Mouse (Mus musculus): Measurements from ENCODE around the gene Tap1. TPM values are rescaled to one million over a fixed set of nuclear protein-coding genes. Genes with fewer than 3 reads are reported as not detected.

The Tap1 gene
- total RNA-seq, 2 experiments from 2014 or later: 2.8 to 3.2 TPM

DNA sequence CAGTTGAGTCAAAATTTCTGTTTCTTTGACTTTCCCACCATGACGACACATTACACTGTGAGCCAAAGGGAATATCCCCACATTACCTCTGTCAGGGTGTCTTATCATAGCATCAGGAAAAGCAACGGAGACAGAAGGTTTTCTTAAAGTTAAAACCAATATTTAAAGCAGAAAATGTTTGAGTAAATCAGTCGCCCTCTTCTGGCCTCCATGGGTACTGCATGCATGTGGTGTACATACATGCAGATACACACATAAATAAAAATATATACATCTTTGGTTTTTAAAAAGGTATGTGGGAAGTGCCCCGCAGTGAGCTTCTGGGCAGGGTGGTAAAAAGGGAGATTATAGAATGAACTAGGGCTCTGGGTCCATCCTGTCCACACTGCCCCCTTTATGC is 10.2 kb upstream of the Tap1 start:
- no peak for DNase-seq (ENCODE audit: low spot score in 2 of 2)

DNA sequence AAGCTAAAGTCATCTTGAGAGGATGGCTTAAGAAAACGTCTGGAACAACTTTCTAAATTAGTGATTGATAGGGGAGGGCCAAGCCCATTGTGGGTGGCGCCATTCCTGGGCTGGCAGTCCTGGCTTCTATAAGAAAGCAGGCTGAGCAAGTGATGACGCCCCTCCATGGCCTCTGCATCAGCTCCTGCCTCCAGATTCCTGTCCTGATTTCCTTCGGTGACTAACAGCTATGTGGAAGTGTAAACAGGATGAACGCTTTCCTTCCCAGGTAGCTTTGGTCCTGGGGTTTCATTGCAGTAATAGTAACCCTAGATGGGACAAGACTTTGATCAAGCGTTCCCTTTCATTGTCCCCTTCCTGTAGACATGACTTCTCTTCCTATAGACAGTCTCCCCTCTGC is 8.3 kb upstream of the Tap1 start:
- no peak for DNase-seq (ENCODE audit: low spot score in 2 of 2)

DNA sequence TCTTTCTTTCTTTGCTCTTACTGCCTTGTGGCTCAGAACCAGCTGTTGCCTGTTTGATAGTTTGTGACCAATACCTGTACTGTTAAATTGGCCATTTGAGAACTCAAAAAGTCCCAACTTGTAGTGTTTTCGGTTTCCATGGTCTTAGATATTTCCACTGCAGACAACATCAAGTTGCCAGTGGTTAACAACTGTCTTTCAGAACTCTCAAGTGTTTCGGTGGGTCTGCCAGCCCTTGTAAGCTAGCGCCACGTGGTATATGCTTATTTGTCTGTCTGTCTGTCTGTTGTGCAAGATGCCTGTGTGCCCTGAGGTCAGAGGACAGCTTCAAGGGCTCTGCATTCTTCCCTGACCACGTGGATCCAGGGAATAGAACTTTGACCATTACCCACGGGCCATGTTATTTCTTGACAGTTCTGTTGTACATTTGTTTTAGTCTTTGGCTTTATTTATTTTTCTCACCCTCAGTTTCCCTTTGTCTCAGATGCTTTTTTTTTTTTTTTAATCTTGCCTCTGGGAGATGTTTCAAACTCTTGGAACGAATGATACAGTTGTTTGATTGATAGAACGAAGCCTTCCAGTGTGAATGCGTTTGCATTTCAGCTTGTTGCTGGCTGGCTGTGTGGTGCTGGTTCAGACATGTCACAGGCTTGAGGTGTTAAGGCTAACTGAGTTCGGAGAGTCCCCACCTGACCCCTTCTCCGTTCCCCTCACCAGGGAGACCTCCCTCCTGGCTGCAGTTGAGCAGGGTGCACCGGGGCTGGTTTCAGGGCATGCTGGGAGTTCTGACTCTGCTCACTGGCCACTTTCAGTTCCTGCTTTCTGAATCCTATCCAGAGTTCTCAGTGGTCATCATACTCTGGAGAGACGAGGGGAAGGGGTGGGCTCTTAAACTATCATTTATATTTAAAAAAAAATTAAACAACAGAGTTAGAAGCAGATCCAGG is 7.2 kb upstream of the Tap1 start:
- no peak for DNase-seq (ENCODE audit: low spot score in 2 of 2)

DNA sequence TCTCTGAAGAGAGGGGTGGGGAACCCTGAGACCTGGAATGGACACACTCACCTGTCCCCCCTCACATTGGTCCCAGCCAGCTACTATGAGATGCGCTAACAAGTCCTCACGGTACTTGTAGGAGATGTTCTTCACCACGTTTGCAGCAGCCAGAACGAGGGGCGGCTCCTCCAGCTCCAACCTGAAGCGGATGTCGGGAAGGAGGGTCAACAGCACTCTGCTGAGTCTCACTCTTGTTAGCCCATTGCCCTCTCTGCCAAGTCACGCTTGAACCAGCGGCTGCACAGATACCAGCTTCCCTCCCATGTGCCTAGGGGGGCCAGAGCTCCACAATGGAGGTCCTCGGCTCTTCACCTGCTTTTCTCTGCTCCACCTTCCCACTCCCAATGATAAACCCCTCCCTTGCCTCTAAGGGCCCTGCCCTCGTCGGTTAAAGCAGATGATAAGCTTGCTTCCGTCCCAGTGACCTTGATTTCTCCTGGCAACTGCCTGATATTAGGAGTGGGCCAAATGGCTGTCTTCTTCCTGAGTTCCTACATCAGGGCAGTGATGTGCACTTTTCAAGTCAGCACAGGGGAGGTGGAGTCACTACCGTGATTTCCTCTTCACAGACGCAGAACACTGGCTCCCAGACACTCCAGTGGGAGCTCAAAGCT is 3.7 kb upstream of the Tap1 start:
- DNase-seq (ENCODE audit: low spot score in 2 of 2): no peak

DNA sequence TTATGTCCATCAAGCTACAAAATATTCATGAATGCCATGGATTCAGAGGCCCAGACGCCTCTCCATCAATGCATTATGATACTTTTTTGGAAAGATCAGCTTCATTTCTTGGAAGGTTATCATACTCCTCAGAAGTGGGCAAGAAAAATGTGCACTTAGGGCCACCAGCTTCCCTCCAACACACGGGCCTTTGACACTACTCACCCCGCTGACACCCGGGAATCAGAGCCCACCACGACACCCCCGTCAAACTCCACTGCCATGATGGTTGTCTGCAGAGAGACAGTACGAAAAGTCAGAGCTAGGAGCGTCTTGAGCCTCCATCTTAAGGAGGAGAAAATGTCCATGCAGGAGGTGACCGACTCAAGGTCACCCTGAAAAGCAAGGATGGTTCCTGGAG is 1.8 kb upstream of the Tap1 start:
- DNase-seq (ENCODE audit: low spot score in 2 of 2): no peak

DNA sequence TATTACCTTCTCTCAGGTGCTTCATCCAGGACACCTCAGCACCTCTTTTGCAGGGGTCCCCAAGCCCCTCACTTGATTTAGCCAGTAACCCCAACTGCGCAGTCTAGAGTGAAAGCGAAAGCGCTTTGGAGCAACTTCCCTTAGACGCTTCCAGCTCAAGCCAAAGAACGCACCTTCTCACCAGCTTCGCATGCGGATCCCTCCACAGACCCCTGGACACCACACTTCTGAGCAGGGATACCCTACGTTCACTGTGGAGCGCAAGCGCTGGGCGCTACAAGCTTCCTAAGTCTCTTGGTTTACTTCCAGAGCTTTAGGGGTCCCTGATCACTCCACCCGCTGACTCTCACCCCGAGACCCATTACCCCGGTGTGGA is 480 bp upstream of the Tap1 start:
- no peak for DNase-seq (ENCODE audit: low spot score in 2 of 2)

DNA sequence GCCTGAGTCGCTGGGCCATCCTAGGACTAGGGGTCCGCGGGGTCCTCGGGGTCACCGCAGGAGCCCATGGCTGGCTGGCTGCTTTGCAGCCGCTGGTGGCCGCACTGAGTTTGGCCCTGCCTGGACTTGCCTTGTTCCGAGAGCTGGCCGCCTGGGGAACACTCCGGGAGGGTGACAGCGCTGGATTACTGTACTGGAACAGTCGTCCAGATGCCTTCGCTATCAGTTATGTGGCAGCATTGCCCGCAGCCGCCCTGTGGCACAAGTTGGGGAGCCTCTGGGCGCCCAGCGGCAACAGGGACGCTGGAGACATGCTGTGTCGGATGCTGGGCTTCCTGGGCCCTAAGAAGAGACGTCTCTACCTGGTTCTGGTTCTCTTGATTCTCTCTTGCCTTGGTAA is 657 bp downstream of the Tap1 start:
- no peak for DNase-seq (ENCODE audit: low spot score in 2 of 2)

DNA sequence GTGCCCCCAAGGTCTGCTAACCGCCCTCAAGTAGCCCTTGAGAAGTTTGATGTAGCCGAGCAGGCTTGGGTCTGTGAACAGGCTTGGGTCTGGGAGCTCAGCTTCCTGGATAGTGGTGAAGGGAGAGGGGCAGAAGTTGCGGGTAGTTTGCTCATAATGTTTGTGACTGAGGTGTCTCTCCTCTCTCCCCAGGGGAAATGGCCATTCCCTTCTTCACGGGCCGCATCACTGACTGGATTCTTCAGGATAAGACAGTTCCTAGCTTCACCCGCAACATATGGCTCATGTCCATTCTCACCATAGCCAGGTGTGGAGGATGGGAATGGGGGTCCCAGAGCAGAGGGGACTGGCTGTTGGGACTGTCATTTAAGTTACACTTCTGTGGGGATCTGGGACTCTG is 1.6 kb downstream of the Tap1 start:
- DNase-seq (ENCODE audit: low spot score in 2 of 2): no peak

DNA sequence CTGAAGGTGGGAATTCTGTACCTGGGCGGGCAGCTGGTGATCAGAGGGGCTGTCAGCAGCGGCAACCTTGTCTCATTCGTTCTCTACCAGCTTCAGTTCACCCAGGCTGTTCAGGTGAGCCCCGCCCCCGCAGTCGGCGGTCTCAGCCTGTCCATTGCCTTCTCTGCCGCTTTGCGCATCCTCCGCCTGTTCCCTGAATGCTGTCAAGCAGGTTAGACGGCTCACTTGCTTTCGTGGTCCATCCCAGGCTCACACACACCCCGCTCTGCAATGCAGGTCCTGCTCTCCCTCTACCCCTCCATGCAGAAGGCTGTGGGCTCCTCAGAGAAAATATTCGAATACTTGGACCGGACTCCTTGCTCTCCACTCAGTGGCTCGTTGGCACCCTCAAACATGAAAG is 5.5 kb downstream of the Tap1 start:
- no peak for DNase-seq (ENCODE audit: low spot score in 2 of 2)

DNA sequence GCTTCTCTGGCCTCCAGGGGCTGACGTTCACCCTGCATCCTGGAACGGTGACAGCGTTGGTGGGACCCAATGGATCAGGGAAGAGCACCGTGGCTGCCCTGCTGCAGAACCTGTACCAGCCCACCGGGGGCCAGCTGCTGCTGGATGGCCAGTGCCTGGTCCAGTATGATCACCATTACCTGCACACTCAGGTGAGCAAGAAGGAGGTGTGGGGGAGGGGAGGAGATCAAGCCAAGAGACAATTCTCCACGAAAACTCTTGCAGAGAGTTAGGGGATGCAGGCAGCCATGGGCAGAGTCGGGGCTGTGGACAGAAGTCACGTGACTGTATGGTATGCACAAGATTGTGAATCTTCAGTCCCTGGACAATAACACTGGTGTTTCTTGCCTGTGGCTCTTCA is 6.1 kb downstream of the Tap1 start:
- no peak for DNase-seq (ENCODE audit: low spot score in 2 of 2)

DNA sequence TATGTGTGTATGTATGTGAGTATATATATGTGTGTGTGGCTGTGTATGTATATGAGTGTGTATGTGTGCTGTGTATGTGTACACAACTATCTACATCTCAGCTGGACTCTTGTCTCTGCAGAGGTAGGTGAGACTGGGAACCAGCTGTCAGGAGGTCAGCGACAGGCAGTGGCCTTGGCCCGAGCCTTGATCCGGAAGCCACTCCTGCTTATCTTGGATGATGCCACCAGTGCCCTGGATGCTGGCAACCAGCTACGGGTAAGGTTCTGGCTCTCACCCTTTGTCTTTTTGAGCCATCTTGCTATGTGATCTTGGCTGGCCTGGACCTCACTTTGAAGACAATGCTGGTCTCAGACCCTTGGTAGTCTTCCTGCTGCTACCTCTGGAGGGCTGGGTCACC is 7.4 kb downstream of the Tap1 start:
- DNase-seq (ENCODE audit: low spot score in 2 of 2): no peak

DNA sequence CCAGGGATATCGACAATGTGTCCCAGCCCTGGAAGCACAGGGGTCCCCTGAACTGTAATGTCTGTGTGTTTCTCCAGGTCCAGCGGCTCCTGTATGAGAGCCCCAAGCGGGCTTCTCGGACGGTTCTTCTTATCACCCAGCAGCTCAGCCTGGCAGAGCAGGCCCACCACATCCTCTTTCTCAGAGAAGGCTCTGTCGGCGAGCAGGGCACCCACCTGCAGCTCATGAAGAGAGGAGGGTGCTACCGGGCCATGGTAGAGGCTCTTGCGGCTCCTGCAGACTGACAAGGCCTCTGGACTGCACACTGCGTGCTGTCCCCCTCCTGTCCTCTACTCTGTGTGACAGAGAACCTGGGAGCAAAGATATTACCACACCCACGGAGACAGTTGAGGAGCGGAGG is 9.1 kb downstream of the Tap1 start:
- no peak for DNase-seq (ENCODE audit: low spot score in 2 of 2)

DNA sequence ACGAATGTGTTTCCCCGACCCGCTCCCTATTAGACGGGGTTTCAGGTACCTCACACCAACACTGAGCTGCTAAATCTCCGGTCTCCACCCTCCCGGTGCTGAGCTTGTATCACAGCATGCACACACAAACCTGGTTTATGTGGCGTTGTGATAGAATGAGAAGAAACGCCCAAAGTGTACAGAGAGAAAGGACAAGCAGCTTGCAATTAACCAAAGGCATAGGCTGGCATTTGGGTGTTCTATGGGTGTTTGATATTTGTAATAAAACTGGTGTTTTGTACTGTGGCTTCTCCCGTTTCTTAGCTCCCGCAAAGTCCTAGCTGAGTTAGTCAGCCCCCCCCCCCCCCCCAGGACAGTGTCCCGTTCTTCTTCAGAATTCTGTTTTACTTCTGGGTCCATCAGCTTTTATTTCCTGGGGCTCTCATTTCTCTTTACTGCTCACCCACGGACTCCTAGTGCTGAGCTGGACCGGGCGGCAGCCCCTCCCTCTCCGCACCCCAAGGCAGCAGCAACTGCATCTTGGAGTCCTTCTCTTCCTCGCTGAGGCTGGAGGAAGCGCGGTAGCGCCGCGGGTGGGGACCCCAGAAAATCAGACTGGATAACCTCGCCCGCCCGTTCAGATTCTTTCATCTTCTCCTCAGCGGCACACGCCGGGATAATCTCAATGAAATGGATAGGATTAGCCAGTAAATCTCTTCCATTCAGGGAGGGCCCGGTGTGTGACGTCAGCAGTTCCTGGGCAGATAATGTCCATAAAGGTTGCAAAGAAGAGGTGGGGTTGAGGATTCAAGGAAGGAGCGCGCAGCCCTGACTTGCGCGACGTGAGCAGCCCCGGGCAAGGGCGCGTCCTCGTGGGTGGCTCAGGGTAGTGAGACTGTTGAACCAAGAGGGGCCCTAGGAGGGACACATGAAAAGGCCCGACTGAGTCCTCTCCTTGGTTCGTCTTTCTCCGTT is 9.9 kb downstream of the Tap1 start, which contains the start of gene Psmb8:
Gene Psmb8 (plus strand): TSS at position 781 of the 954 bp plus-strand sequence.
- DNase-seq (ENCODE audit: low spot score in 2 of 2): peak; percentile 82 to 89

DNA sequence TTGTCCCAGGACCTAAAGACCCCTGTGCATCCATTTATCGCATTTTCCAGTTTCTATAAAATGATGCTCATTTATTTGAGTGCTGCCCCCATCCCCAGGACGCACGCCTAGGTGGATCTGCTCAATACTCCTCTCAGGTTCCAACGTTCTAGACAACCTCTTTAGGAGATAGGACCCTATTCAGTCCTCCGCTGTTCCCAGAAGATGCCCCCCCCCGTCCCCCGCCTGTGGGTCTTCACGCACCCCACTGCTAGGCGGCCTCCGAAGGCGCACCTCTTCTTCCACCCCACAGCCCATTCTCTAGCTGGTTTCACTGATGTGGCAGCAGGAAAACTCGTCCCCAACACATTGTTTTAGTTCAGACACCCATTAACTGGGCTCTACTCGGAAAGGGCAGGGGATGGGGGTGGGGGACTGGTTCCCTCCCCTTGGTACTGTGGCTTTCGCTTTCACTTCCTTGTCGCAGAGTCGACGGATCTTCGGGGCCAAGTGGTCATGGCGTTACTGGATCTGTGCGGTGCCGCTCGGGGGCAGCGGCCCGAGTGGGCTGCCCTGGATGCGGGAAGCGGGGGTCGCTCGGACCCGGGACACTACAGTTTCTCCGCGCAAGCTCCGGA is 10.7 kb downstream of the Tap1 start:
- DNase-seq (ENCODE audit: low spot score in 2 of 2): peak in 1 of 2 experiments; percentile 27

DNA sequence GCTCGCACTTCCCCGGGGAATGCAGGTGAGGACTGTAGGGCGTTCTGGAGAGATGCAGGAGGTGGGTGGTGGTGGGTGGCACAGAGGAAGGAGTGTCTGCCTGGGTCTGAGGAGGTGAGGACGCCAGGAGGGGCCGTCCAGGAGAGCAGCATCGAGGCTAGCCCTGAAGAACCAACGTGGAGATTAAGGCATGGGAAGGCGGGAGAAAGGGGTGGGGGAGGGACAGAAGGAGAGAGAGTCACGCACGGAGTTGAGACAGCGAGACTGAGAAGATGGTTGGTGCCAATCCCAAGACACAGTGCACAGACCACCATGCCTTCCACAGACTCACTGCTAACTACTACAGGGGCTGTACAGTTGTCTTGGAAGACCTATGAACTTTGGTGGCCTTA is 11.2 kb downstream of the Tap1 start:
- no peak for DNase-seq (ENCODE audit: low spot score in 2 of 2)

DNA sequence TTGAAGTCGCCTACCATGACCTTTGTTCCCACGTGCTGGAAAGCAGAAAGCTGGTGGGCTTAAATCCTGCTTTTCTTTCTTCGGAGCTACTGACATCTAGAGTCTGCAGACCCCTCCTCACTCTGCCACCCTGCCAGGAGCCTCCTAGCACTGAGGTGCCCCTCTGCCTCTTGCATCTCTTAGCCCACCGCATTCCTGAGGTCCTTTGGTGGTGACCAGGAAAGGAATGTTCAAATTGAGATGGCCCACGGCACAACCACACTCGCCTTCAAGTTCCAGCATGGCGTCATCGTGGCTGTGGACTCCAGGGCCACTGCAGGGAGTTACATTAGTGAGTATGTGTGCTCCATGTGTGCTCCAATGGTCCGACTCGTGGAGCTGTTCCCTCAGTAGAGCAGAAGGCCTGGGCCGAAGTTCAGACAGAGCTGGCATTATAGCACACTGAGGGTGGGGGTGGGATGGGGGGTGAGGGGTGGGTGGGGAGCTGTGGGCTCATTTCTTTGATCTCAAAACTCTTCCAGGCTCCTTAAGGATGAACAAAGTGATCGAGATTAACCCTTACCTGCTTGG is 11.8 kb downstream of the Tap1 start:
- no peak for DNase-seq (ENCODE audit: low spot score in 2 of 2)

DNA sequence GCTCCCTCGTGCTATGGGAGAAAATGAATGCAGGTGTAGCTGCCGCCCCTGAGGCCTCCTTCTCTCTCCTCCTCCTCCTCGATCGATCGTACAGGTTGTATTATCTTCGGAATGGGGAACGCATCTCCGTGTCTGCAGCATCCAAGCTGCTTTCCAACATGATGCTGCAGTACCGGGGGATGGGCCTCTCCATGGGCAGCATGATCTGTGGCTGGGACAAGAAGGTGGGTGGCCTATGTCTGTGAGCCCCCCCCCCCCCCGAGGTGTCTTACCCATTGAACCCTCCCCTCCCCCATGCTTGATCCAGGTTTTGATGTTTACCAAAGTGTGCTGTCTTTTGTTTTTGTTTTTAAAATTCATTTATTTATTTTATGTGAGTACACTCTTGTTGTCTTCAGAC is 12.7 kb downstream of the Tap1 start:
- no peak for DNase-seq (ENCODE audit: low spot score in 2 of 2)

DNA sequence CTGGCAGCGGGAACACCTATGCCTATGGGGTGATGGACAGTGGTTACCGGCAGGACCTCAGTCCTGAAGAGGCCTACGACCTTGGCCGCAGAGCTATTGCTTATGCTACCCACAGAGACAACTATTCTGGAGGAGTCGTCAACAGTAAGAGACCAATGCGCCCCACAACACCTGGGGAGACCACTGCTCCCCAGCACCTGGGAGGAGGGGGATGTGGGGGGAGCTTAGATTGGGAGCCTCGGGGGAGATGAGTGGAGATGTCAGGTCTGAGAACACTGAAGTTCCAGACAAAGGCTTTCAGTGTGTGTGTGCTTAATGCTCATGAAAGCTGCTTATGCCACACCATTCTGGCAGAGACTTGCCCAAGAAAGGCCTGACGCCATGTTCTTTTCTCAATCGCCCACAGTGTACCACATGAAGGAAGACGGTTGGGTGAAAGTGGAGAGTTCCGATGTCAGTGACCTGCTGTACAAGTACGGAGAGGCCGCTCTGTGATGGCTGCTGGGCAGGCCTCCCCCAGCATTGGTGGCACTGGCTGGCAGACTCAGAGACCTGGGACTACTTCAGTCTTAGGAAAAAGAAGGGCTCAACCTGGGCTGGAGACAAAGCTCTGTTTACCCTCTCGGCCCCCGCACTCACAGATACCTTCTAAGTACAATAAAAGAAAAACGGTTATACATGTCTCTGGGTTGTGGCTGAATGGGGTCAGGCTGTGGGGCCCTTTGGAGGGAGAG is 13.6 kb downstream of the Tap1 start:
- no peak for DNase-seq (ENCODE audit: low spot score in 2 of 2)

DNA sequence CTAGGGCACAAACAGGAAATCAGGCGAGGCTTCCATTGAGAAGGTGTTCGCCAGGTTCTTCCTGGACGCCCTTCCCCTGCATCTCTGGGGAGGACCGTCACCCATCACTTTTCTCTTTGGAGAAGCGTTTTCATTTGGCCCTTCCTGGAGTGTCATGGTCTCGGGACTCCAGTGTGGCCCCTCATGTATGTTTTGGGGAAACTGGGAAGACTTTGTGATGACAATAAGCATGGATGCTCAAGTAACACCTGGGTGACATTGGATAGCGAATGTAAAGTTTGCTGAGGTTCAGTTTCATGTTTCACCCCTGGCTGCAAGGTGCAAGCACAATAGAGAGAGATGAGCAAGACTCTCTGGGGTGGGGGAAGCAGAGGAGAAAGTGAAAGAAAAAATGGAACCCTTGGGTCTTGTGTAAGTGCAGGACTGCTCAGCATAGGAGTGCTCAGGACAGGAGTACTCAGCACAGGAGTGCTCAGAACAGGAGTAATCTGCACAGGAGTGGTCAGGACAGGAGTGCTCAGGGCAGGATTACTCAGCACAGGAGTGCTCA is 14.2 kb downstream of the Tap1 start:
- no peak for DNase-seq (ENCODE audit: low spot score in 2 of 2)

Data from layer of hippocampus, postnatal 14 days (tissue).